Mouse (Mus musculus): ENCODE measurements around the gene Bnipl. TPM values are rescaled to one million over a fixed set of nuclear protein-coding genes. Genes with fewer than 3 reads are reported as not detected.
A peak's percentile ranks its signal among the peaks of the same experiment; 100 is the strongest.
"Not testable (repeated sequence)": the region's sequence is repeated elsewhere in the genome, so short reads cannot be mapped to it uniquely, and the experiment has no call there.

Gene Bnipl
- total RNA-seq, 2 experiments from 2014 or later, result 0.16 to 0.29 TPM

DNA sequence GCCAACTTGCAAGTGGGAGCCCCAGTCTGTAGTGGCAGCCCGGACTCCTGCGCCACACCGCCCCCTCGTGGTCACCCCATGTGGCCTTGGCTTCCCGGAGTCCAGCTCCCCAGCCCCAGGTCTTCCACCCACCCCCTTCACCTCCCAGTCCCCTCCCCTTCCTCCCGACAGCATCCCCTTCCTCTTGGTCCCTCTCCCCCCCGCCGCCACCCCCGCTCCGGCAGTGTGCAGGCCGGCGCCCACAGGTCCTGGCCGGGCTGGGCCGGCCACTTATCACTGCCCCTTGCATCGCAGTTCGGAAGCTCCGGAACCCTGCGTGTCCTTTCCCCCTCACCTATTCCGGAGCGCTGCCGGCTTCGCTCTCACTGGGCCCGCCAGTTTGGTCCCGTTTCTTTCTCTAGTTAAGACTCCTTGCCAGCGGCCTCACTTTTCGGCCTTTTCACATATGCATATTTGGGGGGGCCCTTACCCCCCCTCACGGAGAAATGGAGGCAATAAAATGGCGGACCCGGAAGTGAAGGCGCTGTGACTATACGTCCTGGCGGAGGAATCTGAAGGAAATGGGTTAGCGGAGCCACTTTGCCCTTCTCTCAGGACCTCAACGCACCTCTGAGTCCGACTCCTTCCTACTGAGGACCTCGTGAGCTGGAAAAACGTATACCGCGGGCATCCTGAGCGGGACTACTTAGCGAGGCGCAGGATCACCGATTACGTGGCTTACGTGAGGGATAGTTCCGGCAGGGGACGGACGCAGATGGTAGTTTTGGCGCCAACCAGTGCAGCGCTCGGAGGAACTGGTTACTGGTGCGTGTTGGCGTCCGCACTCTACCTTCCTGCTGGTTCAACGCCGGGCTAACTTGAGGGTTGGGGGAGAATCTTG is 33.5 kb downstream of the Bnipl start, which contains the start of gene Gabpb2:
Gene Gabpb2 (minus strand): TSS at position 662 of the 880 bp plus-strand sequence.
- peak; percentile 97 to 98 for DNase-seq (ENCODE audit: low spot score in 2 of 2)

DNA sequence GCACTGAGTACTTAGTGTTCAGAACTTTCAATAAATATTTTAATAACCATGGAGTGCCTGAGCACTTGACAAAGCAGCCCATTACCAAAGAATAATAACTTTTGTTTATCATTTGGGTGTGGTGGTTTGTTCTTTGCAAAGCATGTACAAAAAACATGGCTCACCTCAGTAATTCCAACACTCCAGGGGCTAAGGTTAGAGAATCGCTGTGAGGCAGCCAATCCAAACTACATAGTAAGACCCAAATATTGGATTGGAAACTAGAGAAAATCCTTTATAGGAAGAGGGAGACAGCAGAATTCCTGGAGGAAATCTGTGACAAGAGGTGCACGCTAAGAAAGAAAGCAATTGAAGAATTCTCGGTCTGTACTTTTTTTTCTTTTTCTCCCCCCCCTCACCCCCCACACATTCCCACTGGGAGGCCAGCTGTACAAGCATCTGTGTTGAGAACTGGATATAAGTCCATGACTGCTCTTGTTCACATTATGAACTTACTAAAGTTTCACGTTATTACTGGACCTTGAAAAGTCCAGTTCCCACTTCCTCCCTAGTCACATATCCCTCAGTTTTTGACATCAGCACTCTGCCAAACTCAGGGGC is 34.2 kb downstream of the Bnipl start:
- no peak for DNase-seq (ENCODE audit: low spot score in 2 of 2)

DNA sequence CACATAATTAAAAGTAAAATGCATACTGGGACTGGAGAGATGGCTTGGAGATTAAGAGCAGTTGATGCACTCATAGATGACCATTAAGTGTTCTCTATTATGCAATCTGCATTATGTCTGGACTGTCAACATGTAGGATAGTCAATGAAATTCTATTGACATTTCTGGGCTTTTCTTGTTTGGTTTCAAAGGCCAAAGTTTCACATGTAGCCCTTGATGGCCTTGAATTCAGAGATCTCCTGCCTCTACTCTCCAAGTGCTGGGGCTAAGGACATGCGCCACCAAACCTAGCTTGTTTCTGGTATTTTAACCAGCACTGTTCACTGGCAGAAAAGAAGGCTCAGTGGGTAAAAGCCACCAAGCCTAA is 37.4 kb downstream of the Bnipl start:
- DNase-seq (ENCODE audit: low spot score in 2 of 2), result no peak

DNA sequence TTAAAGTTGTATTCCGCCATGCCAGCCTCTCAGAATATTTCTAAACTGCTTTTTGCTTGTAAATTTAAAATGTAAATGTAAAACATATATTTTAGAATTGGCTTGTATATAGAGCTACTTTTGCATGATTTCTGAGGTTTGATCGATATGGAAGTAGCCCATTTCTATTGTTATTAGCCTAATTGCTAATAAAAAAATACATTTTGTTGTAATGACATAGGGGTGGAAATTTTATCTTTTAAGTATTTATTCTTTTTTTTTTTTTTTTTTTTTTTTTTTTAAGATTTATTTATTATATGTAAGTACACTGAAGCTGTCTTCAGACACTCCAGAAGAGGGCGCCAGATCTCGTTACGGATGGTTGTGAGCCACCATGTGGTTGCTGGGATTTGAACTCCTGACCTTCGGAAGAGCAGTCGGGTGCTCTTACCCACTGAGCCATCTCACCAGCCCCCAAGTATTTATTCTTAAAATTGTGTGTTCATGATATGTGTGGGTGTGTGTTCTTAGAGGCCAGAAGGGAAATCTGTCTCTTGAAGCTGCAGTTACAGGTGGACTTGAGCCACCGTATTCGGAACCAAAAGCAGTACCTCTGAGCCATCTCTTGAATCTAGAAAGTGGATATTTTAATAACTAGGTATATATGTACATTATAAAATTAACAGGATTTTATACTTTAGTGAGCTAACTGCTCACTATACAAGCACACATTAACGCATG is 37.9 kb downstream of the Bnipl start:
- DNase-seq (ENCODE audit: low spot score in 2 of 2), result not testable (repeated sequence)

DNA sequence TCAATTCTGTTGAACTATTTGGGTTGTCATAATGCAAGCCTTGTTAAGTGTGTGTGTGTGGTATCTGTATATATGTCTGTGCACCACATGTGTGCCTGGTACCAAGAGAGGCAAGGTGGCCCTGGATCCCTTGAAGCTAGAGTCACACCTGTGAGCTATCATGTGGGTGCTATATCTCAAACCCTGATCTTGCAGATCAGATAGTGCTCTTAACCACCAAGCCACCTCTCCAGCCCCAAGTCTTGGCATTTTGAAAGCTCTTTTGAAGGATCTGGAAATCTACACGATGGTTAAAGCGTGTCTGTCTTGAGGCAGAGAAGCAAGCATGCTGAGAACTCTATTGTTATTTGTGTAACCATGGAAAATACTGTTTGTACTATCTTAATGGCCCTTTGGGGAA is 40.4 kb downstream of the Bnipl start:
- no peak for DNase-seq (ENCODE audit: low spot score in 2 of 2)

DNA sequence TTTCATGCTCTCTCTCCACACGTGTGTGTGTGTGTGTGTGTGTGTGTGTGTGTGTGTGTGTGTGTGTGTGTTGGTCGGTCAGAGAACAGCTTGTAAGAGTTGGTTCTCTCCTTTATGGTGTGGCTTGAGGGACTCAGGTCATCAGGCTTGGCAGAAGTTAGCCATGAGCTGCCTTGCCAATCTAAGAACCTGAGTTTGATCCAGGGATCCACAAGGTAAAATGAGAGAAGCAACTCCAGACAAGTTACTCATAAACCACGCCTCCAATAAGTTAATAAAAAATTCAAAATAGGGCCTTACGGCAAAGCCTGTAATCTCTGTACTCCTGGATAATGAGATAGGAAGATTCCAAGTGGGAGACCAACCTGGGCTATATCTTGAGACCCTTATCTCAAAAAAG is 42.7 kb downstream of the Bnipl start:
- no peak for DNase-seq (ENCODE audit: low spot score in 2 of 2)

DNA sequence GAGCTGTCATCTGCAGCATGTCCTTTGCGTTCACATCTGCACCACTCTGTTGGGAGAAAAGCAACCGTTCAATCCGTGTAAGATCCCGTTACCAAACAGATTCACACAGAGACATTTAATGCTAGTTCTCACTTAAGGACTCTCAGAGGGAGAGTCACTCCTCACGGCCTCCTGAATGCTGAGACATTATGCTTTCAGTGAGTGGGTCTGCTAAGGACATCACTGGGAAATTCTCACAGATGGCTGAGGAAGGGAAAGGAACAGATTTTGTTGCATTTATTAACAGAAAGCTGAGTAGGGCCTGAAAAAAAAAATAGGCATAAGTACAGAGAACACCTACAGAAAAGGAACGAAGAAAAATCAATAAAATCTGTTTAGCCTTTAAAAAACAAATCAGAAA is 47.1 kb downstream of the Bnipl start:
- DNase-seq (ENCODE audit: low spot score in 2 of 2), result no peak

DNA sequence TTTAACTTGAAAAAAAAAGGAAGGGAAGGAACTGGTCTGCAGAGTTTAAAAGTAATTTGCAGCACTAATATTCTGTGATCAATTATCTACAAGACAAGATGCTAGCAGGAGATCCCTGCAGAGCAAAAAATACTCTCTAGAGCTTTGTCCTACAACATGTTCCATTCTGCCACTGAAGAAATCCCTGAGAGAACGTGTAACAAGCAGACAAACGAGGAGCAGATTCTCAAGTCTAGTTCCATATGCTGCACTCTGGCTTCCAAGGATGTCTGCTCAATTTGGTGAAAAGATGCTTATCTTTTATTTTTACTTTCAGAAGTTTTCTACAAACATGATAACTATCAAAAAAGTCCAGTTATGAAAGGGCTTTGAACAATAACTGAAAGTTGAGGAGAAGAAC is 50.4 kb downstream of the Bnipl start:
- DNase-seq (ENCODE audit: low spot score in 2 of 2), result no peak

DNA sequence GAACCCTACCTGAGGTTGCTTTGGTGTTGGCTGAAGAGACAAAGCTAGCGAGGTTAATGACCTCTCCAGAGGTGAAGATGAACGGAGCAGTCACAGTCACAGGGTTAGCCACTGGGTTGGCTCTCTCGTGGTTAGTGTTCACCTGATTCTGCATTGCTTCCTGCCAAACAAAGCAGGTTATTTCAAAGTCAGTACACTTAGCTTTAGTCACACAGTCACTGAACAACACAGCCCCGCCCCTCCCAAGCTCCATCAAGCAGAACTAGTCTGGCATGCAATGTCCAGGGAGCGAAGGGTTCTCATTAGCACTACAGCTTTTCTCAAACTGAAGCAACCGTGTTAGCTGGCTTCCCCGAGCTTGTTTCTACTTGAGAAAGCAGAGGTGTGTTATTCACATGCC is 50.9 kb downstream of the Bnipl start:
- DNase-seq (ENCODE audit: low spot score in 2 of 2), result no peak

DNA sequence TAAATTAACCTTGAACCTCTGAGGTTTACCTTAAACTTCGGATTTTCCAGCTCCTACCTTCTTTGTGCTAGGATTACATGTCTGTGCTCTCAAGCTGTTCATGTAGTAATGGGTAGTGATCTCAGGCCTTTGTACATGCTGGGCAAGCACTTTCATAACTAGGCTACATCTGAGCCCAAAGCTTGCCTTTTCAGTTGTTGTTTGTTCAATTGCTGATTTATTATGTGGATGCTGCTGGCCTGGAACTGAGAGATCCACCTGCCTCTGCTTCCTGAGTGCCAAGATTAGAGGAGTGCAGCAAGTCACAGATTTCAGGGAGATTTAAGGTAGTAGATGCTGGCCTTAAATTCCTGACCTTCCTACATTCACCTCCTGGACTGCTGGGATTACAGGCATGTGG is 51.9 kb downstream of the Bnipl start:
- no peak for DNase-seq (ENCODE audit: low spot score in 2 of 2)

DNA sequence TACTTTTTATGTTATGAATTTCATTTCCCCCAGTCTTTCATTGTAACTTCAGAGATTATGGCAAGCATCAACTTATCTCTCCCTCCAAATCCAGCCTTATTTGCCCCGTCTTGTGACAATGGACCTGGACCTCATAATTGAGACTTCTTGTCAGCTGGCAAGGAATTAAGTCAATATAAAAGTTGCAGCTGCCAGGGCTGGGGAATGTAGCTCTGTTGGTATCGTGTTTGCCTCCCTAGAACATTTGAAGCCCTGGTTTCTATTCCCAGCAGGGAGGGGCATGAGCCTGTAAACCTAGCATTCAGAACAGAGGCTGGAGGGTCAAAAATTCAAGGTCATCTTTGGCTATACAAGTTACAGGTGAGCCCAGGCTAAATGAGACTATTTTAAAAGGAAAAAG is 55.2 kb downstream of the Bnipl start:
- DNase-seq (ENCODE audit: low spot score in 2 of 2), result no peak

DNA sequence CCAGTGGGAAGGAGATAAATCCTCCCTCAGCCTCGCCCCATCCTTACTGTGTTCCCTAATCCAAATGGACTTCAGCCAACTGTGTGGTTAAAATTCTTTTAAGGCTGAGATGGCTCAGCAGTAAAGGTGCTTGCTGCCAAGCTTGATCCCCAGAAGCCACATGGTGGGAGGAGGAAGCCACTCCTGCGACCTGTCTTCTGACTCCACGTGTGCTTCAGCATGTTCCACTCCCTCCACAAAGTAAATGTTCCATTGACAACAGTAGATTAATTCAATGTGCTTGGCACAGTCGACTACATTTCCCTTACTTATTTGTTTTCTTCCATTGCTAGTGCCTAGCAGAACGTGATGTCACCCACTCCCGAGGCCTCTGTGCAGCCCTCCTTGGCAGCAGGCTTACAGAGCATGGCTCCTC is 56.3 kb downstream of the Bnipl start:
- no peak for DNase-seq (ENCODE audit: low spot score in 2 of 2)

Other genes with a start within 250 kb of the Bnipl start
- gene Zfp687, start 235.7 kb downstream of the Bnipl start, total RNA-seq (2021), result 10 to 100 TPM; 29.6 to 34.7 TPM
- gene Psmd4, start 208.6 kb downstream of the Bnipl start, total RNA-seq (2021), result 100 to 1,000 TPM; 175 to 200 TPM
- gene Pip5k1a, start 144.3 kb downstream of the Bnipl start, total RNA-seq (2021), result 10 to 100 TPM; 22.7 to 26.2 TPM
- gene Vps72, start 140.2 kb downstream of the Bnipl start, total RNA-seq (2021), result 10 to 100 TPM; 62.3 to 71.2 TPM
- gene Tmod4, start 126.7 kb downstream of the Bnipl start, total RNA-seq (2021), result 100 to 1,000 TPM; 250 to 275 TPM
- 10 to 100 TPM; 48.8 to 51.2 TPM for gene Scnm1, start 117.2 kb downstream of the Bnipl start, total RNA-seq (2021)
- gene Lysmd1, start 117.1 kb downstream of the Bnipl start, total RNA-seq (2021), result 1 to 10 TPM; 6.8 to 7.0 TPM
- 1 to 10 TPM; 2.8 to 3.7 TPM for gene Tnfaip8l2, start 108.8 kb downstream of the Bnipl start, total RNA-seq (2021)
- 100 to 1,000 TPM; 112 to 123 TPM for gene Sema6c, start 90.7 kb downstream of the Bnipl start, total RNA-seq (2021)
- gene Gabpb2, start 33.3 kb downstream of the Bnipl start, total RNA-seq (2021), result 10 to 100 TPM; 18.0 to 18.8 TPM
- gene Cdc42se1, start 22.5 kb downstream of the Bnipl start, total RNA-seq (2021), result 10 to 100 TPM; 48.1 to 49.2 TPM
- 10 to 100 TPM; 30.9 to 34.4 TPM for gene Mllt11, start 19.0 kb downstream of the Bnipl start, total RNA-seq (2021)
- under 1 TPM in 1 of 2 experiments, not detected in 1; 0.18 TPM for gene Gm128, start 9.6 kb downstream of the Bnipl start, total RNA-seq (2021)
- gene Mindy1, start 30.2 kb upstream of the Bnipl start, total RNA-seq (2021), result 10 to 100 TPM; 22.8 to 26.8 TPM
- gene Prune1, start 30.9 kb upstream of the Bnipl start, total RNA-seq (2021), result 10 to 100 TPM; 68.7 to 78.2 TPM
- 1 to 10 TPM in 1 of 2 experiments, under 1 TPM in 1; 0.57 to 1.1 TPM for gene Anxa9, start 56.0 kb upstream of the Bnipl start, total RNA-seq (2021)
- 10 to 100 TPM; 56.0 to 61.5 TPM for gene Cers2, start 63.6 kb upstream of the Bnipl start, total RNA-seq (2021)
- 10 to 100 TPM; 22.5 to 24.5 TPM for gene Setdb1, start 106.0 kb upstream of the Bnipl start, total RNA-seq (2021)
- not detected for gene 4930558C23Rik, start 151.6 kb upstream of the Bnipl start, total RNA-seq (2021)
- 10 to 100 TPM; 59.6 to 72.8 TPM for gene Arnt, start 183.2 kb upstream of the Bnipl start, total RNA-seq (2021)
- 10 to 100 TPM; 49.1 to 52.4 TPM for gene Ctsk, start 248.1 kb upstream of the Bnipl start, total RNA-seq (2021)

Measured in gastrocnemius, postnatal 4 days (tissue).